Mouse (Mus musculus) kidney, adult 2 months (tissue): Measurements from ENCODE around the gene Mad2l2.
"Not testable (repeated sequence)": the region's sequence is repeated elsewhere in the genome, so short reads cannot be mapped to it uniquely, and the experiment has no call there.

Source experiments
- CTCF ChIP-seq: fragments of 200-500 bp; conservative IDR thresholded peaks from 2 replicates; pipeline ENCODE4 v1.5.1; 2011; ENCODE audit warnings: low read depth, mild to moderate bottlenecking, control low read depth, low read length, moderate library complexity, mixed read lengths; ENCODE audit not compliant: insufficient read depth, insufficient read length
- POLR2A ChIP-seq: fragments of 200-500 bp; IDR thresholded peaks from one replicate; pipeline ENCODE4 v1.6.1; 2011; ENCODE audit warnings: low read depth, low read length, control low read depth

- TF ChIP-seq CTCF, POLR2A: not testable (repeated sequence)
These were observed 46.4 kb downstream of the Mad2l2 start for GRCm38 (mm10) chr4:148176603-148177002.
